Mouse (Mus musculus) embryo, embryonic 11 days (tissue): ENCODE data around the gene Ccdc136.

ENCODE experiments used
- DNase-seq: peaks from one replicate; pipeline ENCODE4 v3.0.0-alpha.2; 2015

Ccdc136 gene

GRCm38 (mm10) chr6:29396714-29397540 is 818 bp downstream of the Ccdc136 start:
- peak; percentile 47 for DNase-seq

GRCm38 (mm10) chr6:29397575-29397974 is 1.5 kb downstream of the Ccdc136 start:
- DNase-seq, result peak; percentile 34

DNA sequence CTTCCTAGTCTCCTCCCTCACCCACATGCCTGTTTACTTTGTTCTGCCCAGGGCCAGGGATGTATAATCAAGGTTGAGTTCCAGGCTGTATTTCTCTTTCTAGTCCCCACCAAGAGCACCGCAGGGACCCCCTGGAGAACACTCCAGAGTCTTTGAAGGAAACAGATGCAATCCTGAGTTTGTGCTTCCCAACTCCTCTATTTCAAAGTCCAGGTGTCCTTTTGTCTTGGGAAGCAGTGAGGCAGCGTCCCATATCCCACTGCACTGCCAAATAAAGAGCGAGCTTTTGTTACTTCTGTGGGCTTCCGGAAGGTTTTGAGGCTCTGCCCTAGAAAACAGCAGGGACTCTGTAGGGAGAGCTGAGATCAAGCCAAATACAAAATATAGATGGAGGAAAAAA is 3.7 kb downstream of the Ccdc136 start:
- no peak for DNase-seq

- DNase-seq, result peak; percentile 70
These were observed 6.7 kb downstream of the Ccdc136 start for GRCm38 (mm10) chr6:29402693-29403342.

GRCm38 (mm10) chr6:29406412-29406811 is 10.3 kb downstream of the Ccdc136 start:
- DNase-seq, result no peak

GRCm38 (mm10) chr6:29415446-29415845 is 19.3 kb downstream of the Ccdc136 start:
- DNase-seq, result no peak

DNA sequence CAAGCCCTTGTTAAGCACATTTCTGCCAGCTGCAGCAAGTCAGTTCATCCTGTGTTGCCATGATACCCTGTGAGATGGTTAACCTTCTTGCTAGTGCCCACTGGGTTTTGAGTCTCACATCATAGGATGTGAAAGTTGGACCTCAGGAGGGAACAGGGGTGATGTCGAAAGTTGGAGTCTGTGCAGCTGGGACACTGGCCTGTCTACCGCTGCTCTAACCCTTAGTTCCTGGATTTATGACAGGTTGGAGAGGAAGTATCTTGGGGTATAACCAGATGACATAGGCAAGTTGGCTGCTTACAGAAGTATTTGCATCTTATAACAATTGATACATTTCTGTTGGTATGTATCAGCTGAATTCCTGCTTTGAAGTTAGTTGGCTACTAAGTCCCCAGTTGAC is 24.5 kb downstream of the Ccdc136 start:
- DNase-seq, result no peak

DNA sequence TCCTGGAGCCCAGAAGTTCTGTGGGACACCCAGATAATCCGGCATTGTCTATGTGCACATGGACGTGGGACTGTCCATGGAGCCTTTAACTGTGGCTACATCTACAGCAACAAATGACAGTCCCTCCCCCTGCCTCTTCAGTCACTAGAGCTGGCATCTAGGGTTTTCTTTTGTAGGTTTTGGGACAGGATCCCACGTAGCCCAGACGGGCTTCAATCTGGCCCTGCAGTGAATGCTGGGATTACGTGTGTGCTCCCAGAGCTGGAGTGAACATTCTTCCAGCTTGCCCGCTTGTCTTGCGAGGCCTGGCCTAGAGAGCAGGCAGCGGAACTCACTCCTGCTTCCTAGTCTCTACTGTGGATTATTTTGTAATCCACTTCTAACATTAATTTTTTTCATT is 29.0 kb downstream of the Ccdc136 start:
- DNase-seq, result no peak

- no peak for DNase-seq
These were observed 30.2 kb downstream of the Ccdc136 start for GRCm38 (mm10) chr6:29426331-29426730.

DNA sequence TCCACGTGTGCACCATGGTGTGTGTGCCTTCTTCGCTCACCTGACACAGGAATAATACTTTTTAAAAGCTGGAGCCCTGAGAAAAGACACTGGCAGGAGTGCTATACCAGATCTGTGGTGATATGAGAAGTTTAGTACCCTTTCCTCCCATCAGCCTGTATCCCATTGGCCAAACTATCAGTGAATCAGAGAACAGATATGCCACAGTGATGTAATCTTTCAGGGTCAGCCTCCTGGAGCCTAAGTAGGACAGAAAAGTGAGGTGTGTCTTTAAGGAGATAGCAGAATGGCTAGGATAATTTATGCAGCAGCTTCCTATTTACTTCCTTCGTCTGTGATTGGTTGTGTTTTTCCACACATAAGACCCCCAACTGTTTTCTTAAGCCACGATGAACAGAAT is 32.1 kb downstream of the Ccdc136 start:
- DNase-seq, result no peak

DNA sequence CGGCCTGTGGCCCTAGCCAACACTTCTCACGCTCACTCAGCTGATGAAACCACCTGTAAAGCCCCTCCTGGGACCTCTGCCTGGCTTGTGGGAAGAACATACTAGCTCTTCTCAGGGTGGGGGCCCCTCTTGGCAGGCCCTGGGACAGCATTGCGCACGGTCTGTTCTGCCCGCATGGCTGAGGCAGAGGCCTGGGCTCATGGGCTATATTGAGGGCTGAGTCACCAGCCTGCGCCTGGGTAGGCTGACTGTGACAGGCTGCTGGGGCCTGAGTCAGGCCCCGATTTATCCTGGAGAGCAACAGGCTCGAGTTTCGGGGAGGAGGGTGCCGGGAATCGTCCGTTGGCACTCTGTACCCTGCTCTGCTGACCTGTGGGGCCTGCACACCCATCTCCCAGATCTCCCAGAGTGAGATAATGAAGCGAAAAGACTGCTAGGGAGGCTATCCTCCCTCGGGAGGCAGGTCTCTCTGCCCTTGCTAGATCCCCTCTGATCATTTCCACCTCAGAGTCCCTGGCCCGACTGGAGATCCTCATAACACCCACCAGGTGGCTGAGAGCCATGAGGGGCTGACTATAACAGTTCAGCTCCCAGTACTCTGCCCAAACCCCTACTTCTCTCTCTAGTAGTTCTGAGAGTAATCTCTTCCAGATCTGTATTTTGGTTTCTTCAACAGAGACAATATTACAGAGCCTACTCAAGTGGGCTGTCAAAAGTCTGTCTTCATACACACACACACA is 34.7 kb downstream of the Ccdc136 start:
- DNase-seq, result peak; percentile 36

DNA sequence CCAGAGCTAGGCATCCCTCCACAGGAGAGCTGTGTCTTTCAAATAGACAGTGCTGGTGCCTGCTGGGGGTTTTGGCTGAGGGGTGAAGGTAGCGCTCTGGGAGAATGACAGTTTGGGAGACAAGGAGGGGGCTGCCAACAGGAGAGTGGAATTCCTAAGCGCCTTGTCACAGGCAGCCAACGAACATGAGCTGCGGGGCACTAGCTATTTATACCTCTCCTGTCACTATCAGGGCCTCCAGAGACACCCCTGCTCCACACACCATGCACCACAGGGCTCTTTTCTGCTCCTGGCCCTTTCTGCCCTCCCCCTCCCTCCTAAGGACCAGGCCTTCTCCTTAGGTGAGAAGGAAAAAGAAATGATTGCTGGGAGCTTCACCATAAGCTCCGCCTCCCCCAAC is 35.4 kb downstream of the Ccdc136 start:
- DNase-seq, result peak; percentile 20

GRCm38 (mm10) chr6:29432156-29432555 is 36.0 kb downstream of the Ccdc136 start:
- DNase-seq, result no peak

- no peak for DNase-seq
These were observed 36.5 kb downstream of the Ccdc136 start for GRCm38 (mm10) chr6:29432676-29433037.

DNA sequence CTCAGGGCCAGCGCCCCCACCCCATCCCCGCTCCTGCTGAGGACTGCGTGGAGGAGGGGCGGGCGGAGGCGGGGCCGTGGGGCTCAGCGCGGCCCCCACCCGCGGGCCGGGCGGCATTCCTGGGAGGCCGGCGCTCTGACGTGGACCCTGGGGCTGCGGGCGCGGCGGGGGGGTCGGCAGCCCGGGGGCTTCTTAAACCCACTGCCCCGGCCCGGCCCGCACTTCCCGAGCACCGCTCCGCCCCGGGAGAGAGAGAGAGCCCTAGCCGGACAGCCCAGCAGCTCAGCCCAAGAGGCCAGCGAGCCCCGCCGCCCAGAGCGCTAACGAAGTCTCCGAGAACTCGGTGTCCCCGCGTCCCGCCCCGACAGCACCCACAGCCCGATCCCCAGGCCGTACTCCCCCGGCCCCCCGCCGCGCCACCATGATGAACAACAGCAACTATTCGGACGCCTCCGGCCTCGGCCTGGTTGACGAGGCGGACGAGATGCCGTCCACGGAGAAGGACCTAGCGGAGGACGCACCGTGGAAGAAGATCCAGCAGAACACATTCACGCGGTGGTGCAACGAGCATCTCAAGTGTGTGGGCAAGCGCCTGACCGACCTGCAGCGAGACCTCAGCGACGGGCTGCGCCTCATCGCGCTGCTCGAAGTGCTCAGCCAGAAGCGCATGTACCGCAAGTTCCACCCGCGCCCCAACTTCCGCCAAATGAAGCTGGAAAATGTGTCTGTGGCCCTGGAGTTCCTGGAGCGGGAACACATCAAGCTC is 37.1 kb downstream of the Ccdc136 start, which contains the start of gene Flnc:
Flnc (plus strand) TSS at position 219 of the 766 bp plus-strand sequence.
- DNase-seq, result peak; percentile 55

DNA sequence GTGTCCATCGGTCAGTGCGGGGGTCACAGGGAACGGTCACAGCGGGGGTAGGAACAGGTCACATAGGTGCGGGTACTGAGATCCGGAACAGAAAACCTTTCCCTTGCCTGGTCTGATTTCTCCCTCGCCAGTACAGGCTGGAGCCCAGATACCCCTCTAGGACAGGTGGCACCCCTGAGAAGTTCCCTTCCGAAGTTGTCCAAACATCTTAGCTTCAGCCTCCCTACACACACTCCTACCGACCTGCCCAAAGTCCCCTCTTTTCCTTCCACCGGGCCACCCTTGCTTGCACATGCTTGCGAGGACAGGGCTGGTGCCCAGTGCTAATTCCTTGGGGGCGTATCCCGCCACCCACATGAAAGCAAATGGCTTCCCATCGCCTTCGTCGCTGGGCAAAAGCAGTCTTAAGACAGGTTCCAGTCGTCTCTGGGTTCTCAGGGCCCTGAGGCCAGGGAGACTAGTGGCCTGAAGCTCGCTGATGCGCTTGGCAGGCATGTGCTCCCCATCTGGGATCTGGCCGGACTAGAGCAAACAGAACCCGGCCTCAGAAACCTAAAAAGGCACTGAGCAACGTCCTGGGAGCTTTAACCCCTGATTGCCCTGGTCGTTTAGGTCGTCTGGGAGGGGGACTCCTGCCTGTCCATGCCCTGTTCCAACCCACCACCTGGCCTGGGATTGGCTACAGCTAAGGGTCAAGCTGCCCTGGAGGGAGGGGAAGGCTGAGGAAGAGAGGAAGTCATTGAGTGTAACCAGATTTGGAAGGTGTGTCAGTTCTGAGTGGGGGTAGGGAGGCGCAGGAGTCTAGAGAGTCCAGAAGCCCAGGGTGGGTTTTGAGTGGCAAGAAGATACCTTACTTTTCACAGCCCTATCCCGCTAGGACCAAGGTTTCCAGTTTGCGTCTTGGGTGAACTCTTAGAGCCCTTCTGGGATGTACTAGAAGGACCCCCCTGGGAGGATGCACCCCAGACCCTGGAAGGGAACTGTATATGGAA is 38.0 kb downstream of the Ccdc136 start:
- DNase-seq, result peak; percentile 63

DNA sequence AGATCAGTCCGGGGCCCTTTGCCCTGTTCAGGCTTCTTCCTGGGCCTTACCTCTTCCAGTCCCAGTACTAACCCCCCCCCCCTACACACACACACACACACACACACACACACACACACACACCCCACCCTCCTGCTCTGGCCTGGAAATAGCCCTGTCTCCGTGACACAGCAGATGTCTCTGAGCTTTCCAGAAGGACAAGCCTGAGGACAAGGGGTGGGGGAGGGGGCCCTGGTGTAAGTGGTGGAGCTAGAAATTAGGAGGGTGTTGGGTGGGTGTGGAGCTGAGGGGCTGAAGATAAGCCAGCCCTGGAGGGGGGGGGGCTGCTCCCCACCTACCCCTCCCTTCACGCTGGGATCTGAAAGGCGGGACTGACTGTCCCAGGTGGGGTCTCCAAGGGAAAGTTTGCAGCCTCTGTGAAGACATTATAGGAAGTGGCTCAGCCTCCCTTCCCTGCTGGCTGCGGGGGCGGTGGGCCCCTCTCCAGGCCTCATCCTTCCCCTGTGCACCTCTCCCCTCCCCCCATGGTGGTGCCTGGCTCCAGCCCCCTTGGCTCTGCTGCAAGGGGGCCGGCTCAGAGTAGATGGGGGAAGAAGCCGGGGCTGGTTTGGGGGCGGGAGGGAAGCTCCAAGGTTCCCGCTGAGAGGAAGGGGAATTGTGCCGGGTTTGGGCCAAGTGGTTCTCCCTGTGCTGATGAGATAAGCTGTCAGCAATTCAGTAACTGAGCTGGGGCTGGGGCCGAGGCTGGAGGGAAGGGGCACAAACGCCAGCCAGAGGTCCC is 39.0 kb downstream of the Ccdc136 start:
- peak; percentile 72 for DNase-seq

GRCm38 (mm10) chr6:29435940-29436451 is 39.9 kb downstream of the Ccdc136 start:
- DNase-seq, result peak; percentile 65

DNA sequence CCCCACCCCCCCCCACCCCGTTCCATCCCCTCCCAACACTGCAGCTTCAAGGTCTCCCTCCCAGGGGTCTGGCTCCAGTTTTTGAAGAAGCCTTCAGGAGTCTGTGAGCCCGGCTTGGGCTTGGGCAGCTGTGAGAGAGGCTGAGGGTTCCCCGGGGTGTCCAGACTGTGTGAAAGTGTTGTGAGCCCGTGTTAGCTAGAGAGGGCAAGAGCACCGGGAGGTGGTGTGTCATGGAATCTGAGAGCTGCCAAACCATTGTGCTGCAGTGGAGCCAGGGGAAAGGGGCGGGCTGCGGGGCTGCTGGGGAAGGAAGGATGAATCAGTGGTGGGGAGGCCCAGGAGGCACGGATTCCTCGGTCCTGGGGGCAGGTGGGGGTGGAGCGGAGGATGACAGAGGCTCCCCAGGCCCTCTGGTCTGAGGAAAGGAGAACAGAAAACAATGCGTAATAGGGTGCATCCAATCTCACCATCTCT is 40.4 kb downstream of the Ccdc136 start:
- peak; percentile 51 for DNase-seq

- no peak for DNase-seq
These were observed 43.1 kb downstream of the Ccdc136 start for GRCm38 (mm10) chr6:29439251-29439650.
